Mouse (Mus musculus): ENCODE results near the gene Pkp3. TPM values are rescaled to one million over a fixed set of nuclear protein-coding genes. Genes with fewer than 3 reads are reported as not detected.
"Not testable (repeated sequence)": the region's sequence is repeated elsewhere in the genome, so short reads cannot be mapped to it uniquely, and the experiment has no call there.

Pkp3 gene
- not detected in 2 replicates for polyA plus RNA-seq (2012; ENCODE audit: insufficient read depth, insufficient read length, missing spikeins)

DNA sequence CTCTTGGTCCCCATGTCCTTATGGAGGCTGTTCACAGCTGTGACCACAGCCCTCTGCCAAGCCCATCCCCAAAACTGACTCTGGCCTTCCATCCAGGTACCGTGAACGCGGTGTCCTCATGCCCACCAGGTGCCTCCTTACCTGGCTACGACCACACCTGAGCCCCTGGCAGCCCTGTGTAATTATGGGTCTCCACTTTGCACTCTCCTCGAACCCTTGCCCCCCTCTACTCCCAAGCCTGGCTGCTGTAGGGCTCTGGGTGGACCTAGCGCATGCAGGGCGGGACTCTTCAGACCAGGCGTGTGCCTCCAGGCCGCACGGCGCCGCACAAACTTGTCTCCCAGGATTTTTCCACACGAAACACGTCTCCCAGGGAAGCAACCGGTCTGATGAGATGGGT is at the start of gene Pkp3:
Gene Pkp3, plus strand, starts transcription at position 378 of the 400 bp plus-strand sequence.
- TF ChIP-seq CTCF (IDR thresholded peaks at IDR 0.05; ENCODE audit: low read depth, low read length) (no peak), POLR2A (IDR thresholded peaks at IDR 0.05; ENCODE audit: borderline replicate concordance, low read depth, low read length) (no peak)
- Histone ChIP-seq H3K4me1 (ENCODE audit: control insufficient read depth, insufficient read depth, low read length) (no peaks in the 10 kb centered on the region), H3K4me3 (ENCODE audit: insufficient read depth, low read length) (no peak within 1 kb of the TSS), H3K27ac (ENCODE audit: insufficient read depth, low read depth, low read length) (no peak within 1 kb of the TSS)

DNA sequence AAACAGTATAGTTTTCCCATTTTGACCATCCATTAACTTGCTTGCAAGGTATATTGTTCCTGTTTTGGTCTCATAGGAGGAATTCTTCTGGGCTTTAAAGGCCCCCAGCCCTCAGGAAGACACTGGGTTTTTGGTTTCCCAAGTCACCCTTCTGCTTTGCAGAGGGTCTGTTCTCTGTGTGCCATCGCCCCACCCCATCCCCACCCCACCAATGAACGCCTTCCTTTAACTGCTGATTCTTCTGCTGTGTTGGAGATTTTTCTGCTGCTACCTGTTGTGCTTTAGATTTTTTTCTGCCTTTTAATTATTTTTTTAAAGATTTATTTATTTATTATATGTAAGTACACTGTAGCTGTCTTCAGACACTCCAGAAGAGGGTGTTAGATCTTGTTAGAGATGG is 49.2 kb upstream of the Pkp3 start, which contains the start of gene Gm17387:
Gene Gm17387, plus strand, starts transcription at position 301 of the 400 bp plus-strand sequence.
- Histone ChIP-seq H3K4me3 (ENCODE audit: insufficient read depth, low read length) (no peak within 1 kb of the TSS), H3K27ac (ENCODE audit: insufficient read depth, low read depth, low read length) (no peak within 1 kb of the TSS), H3K4me1 (ENCODE audit: control insufficient read depth, insufficient read depth, low read length) (peaks cover 23% of the 10 kb centered on the region)
- no peak for TF ChIP-seq POLR2A (IDR thresholded peaks at IDR 0.05; ENCODE audit: borderline replicate concordance, low read depth, low read length)
- no peak for TF ChIP-seq CTCF (IDR thresholded peaks at IDR 0.05; ENCODE audit: low read depth, low read length)

DNA sequence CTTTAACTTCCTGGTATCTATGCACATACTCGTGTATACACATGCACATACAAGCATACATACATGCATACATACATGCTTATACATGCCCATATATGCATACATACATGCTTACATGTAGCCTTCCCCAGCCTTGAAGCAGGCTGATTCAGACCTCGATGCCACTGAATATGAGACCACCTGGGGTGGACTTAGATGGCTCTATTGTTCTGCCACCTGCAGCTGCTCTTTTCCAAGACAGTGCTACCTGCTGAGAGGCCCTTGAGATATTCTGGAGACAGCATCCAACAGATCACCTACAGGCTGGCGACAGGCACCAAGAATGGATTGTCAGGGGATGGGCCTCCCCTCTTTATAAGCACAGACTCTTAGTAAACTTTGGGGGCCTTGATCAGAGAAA is 47.6 kb upstream of the Pkp3 start:
- Histone ChIP-seq H3K4me3 (ENCODE audit: insufficient read depth, low read length) (no peak overlapping the region), H3K4me1 (ENCODE audit: control insufficient read depth, insufficient read depth, low read length) (peaks cover 14% of the 10 kb centered on the region), H3K27ac (ENCODE audit: insufficient read depth, low read depth, low read length) (no peak overlapping the region)
- no peak for TF ChIP-seq CTCF (IDR thresholded peaks at IDR 0.05; ENCODE audit: low read depth, low read length)
- no peak for TF ChIP-seq POLR2A (IDR thresholded peaks at IDR 0.05; ENCODE audit: borderline replicate concordance, low read depth, low read length)

DNA sequence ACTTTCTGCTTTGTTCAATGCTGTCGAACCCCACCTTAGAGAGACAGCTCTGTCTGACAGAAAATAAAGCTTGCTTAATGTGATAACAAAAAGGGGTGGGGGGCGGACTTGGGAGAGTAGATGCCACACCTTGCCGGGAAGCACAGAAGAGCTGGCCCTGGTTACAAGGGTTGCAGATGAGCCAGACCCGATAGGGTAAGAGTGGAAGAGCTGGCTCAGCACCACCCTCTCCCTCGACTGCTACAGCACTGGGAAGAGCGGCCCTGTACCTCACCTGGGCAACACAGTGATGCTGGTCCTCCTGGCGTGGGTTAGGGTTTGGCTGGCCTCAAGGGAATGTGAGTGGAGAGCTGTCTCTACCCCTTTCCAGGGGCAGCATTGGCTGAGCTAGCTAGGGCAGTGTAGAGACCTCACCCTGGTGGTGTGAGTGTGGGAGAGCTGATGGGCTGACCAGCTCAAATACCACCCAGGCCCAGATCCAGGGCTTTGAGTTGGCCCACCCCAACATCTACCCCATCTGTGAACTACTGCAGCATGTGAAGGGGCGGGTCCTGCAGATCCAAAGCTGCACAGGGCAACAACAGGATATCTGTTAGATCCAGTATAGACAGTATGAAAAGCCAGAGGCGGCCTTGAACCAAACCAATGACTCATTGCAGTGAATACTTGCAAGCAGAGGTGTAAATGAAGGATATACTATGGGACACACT is 45.4 kb upstream of the Pkp3 start:
- TF ChIP-seq POLR2A (IDR thresholded peaks at IDR 0.05; ENCODE audit: borderline replicate concordance, low read depth, low read length): no peak
- no peak overlapping the region for H3K4me3 ChIP-seq (ENCODE audit: insufficient read depth, low read length)
- no peak overlapping the region for H3K27ac ChIP-seq (ENCODE audit: insufficient read depth, low read depth, low read length)
- no peaks in the 10 kb centered on the region for H3K4me1 ChIP-seq (ENCODE audit: control insufficient read depth, insufficient read depth, low read length)

DNA sequence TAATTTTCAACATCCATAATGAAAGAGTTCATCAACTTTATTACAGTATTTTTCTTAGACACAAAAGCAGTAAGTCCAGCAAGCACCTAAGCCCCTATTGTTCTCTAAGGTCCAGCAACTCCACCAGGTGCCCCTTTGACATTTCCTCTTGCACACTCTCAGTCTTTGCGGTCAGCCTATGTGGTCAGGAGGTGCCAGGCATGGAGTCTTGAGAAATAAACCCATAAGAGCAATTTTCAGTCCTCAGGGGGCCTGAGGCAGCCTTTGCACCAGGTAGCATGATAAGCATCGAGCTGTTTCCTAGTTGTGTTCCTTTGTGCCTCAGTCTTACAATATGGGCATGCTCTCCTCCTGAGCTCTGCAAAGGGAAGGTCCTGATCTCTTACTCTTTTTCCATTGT is 41.4 kb upstream of the Pkp3 start:
- H3K4me3 ChIP-seq (ENCODE audit: insufficient read depth, low read length); H3K27ac ChIP-seq (ENCODE audit: insufficient read depth, low read depth, low read length); H3K4me1 ChIP-seq (ENCODE audit: control insufficient read depth, insufficient read depth, low read length): not testable (repeated sequence)

DNA sequence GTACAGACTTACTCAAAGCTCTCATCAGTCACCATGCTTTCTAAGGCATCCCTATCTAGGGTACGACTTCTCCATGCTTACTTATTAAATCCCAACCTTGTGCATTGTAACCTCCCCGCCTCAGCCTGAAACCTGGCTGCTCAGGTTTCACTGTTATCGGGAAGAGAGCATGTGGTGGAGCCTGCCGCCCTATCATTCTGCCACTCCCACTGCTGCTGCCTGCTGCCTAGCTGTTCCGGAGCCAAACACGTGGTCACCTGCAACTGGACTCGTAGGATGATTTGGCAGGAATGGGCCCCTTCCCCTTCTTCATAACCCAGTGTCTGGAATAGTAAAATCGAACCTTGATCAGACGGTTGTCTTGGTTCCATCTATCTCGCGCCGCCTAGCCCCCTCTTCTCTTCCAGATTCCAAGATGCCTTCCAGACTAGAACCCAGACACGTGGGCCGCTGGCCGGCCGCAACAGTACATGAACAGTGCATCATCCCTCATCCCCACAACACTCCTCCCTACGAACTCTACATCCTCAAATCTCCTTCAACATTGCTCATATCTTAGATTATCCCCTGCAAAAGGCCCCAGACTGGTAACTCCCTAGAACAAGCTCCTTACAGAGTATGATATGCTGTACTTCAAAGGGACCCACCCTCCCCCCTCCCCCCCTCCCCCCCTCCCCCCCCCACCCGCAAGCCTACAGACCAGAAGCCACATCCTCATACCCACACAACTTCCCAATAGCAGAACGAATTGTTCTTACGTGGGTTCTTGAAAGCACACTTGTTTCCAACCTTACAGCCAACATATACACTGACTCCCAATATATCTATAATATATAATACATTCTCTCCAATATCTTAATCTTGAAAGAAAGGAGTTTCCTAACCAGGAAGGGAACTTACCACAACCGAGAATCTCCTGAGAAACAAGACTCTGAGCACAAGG is 39.7 kb upstream of the Pkp3 start:
- no peak for TF ChIP-seq CTCF (IDR thresholded peaks at IDR 0.05; ENCODE audit: low read depth, low read length)
- no peak for TF ChIP-seq POLR2A (IDR thresholded peaks at IDR 0.05; ENCODE audit: borderline replicate concordance, low read depth, low read length)
- no peak overlapping the region for H3K27ac ChIP-seq (ENCODE audit: insufficient read depth, low read depth, low read length)
- no peak overlapping the region for H3K4me3 ChIP-seq (ENCODE audit: insufficient read depth, low read length)
- H3K4me1 ChIP-seq (ENCODE audit: control insufficient read depth, insufficient read depth, low read length): peaks cover 4% of the 10 kb centered on the region

DNA sequence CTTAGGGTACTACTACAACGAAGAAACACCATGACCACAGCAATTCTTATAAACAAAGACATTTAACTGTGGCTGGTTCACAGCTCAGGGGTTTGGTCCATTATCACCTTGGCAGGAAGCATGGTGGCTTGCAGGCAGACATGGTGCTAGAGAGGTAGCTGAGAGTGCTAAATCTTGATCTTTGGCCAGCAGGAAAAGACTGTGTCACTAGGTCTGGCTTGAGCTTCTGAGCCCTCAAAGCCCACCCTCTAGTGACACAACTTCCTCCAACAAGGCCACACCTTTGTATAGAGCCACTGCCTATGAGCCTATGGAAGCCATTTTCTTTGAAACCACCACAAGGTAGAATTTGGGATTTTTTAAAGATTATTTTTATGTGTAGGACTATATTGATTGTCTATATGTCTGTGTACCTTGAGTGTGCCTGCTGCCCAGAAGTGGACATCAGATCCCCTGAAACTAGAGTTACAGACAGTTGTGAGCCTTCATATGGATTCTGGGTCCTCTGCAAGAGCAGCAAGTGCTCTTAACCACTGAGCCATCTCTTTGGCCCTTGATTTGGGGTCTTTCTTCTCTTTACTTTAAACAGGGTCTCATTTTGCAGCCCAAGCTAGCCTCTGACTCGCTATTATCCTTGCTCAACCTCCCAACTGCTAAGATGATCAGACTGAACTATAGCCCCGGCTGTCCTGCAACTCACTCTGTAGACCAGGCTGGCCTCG is 38.5 kb upstream of the Pkp3 start:
- H3K27ac ChIP-seq (ENCODE audit: insufficient read depth, low read depth, low read length): no peak overlapping the region
- TF ChIP-seq CTCF (IDR thresholded peaks at IDR 0.05; ENCODE audit: low read depth, low read length): no peak
- TF ChIP-seq POLR2A (IDR thresholded peaks at IDR 0.05; ENCODE audit: borderline replicate concordance, low read depth, low read length): no peak
- H3K4me3 ChIP-seq (ENCODE audit: insufficient read depth, low read length): no peak overlapping the region

DNA sequence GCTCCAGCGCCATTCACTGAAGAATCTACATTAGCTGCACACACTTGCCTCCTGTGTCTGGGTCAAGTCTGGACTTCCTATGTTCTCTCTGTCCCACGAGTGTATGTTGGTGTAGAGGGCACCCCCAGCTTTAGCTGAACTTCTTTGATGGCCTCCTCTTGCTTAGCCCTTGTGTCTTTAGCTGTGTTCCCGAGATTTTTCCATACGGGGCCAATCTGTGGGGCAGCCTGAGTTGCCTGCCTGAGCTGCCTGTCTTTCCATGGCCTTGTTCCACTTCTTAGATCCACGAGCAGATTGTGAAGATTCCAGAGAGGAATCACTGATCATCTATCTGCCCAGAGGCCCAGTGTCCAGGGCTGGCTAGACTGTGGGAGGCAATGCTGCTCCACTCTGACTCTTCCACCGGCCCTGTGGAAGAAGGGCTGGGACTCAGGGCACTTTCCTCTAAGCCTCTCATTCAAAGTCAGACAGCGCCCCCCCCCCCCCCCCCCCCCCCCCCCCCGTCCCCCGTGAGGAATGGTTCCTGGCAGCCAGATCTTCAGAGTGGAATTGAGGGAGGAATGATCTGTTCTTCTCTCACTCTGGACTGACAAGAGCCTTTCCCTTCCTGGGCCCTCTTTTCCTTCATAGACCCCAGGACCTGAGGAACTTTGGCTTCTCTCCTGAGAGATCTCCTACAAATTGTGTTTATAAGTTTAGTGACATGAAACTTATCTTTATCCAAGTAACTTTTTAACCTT is 37.0 kb upstream of the Pkp3 start:
- TF ChIP-seq POLR2A (IDR thresholded peaks at IDR 0.05; ENCODE audit: borderline replicate concordance, low read depth, low read length) (no peak), CTCF (IDR thresholded peaks at IDR 0.05; ENCODE audit: low read depth, low read length) (no peak)
- Histone ChIP-seq H3K27ac (ENCODE audit: insufficient read depth, low read depth, low read length) (no peak overlapping the region), H3K4me3 (ENCODE audit: insufficient read depth, low read length) (no peak overlapping the region), H3K4me1 (ENCODE audit: control insufficient read depth, insufficient read depth, low read length) (peaks cover 4% of the 10 kb centered on the region)

More for the DNA sequence above, 38.5 kb upstream of the Pkp3 start:
- H3K4me1 ChIP-seq (ENCODE audit: control insufficient read depth, insufficient read depth, low read length): peaks cover 4% of the 10 kb centered on the region

DNA sequence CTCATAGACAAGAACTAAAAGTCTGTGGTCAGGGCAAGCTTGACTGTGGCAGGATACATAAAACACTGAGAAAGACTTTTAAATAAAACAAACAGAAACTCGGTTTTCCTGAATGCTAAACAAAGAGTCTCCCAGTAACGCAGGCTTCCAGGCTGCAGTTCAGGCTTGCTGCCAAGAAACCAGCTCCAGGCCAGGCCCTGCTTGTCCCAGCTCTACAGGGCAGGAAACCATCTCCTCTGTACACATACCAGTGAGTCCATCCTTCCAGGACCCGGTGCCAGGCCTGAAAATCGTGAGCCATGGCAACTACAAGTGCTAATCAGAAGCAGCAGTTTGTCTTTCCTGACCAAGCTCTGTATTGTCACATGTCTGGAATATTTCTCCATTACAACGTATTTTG is 36.4 kb upstream of the Pkp3 start:
- Histone ChIP-seq H3K4me3 (ENCODE audit: insufficient read depth, low read length) (no peak overlapping the region), H3K27ac (ENCODE audit: insufficient read depth, low read depth, low read length) (no peak overlapping the region), H3K4me1 (ENCODE audit: control insufficient read depth, insufficient read depth, low read length) (peaks cover 4% of the 10 kb centered on the region)
- TF ChIP-seq POLR2A (IDR thresholded peaks at IDR 0.05; ENCODE audit: borderline replicate concordance, low read depth, low read length) (no peak), CTCF (IDR thresholded peaks at IDR 0.05; ENCODE audit: low read depth, low read length) (no peak)
